Mouse (Mus musculus): ENCODE data around the gene Grin2a. TPM values are rescaled to one million over a fixed set of nuclear protein-coding genes. Genes with fewer than 3 reads are reported as not detected.

The Grin2a gene
- polyA plus RNA-seq, 1 experiment from 2014 or later: 2.9 TPM

- peaks cover 26% of the 10 kb centered on the region for H3K4me1 ChIP-seq
- H3K27me3 ChIP-seq: peaks cover 63% of the 10 kb centered on the region
- 22% methylated on average over 13 of the region's 13 CpGs for WGBS
- peak overlapping the region; percentile 45 for H3K4me3 ChIP-seq
- no peaks in the 10 kb centered on the region for H3K9me3 ChIP-seq (replicated peaks)
- H3K4me2 ChIP-seq (replicated peaks): peak overlapping the region; percentile 96
- no peak for ATAC-seq (ENCODE audit: low FRiP score)
- H3K9ac ChIP-seq: peak overlapping the region; percentile 57
- no peak overlapping the region for H3K27ac ChIP-seq
- H3K36me3 ChIP-seq: no peaks in the 10 kb centered on the region
Measured at GRCm38 (mm10) chr16:9995814-9996210, 452 bp upstream of the Grin2a start.

- H3K9me3 ChIP-seq (replicated peaks): no peaks in the 10 kb centered on the region
- H3K4me2 ChIP-seq (replicated peaks): peak overlapping the region; percentile 96
- WGBS: 0% methylated on average over 32 of the region's 51 CpGs
- H3K4me3 ChIP-seq: peak overlapping the region; percentile 45
- peak; percentile 42 for ATAC-seq (ENCODE audit: low FRiP score)
- peak overlapping the region; percentile 57 for H3K9ac ChIP-seq
- H3K27ac ChIP-seq: peak overlapping the region; percentile 40; the same call in 1 of the 2 replicates
- peaks cover 26% of the 10 kb centered on the region for H3K4me1 ChIP-seq
- H3K36me3 ChIP-seq: no peaks in the 10 kb centered on the region
- H3K27me3 ChIP-seq: peaks cover 66% of the 10 kb centered on the region
Measured at GRCm38 (mm10) chr16:9994041-9994950, 1.1 kb downstream of the Grin2a start.

- Histone ChIP-seq H3K9me3 (replicated peaks) (no peaks in the 10 kb centered on the region), H3K36me3 (no peaks in the 10 kb centered on the region), H3K4me3 (peak overlapping the region; percentile 45), H3K27me3 (peaks cover 66% of the 10 kb centered on the region), H3K27ac (peak overlapping the region; percentile 40; the same call in 1 of the 2 replicates), H3K4me1 (peaks cover 26% of the 10 kb centered on the region), H3K9ac (peak overlapping the region; percentile 57), H3K4me2 (replicated peaks) (peak overlapping the region; percentile 96)
- WGBS: 2% methylated on average over 39 of the region's 39 CpGs
- peak; percentile 68 for ATAC-seq (ENCODE audit: low FRiP score)
Measured at GRCm38 (mm10) chr16:9993255-9994040, 1.9 kb downstream of the Grin2a start.

GRCm38 (mm10) chr16:9992773-9993221, 2.6 kb downstream of the Grin2a start:
- no peaks in the 10 kb centered on the region for H3K36me3 ChIP-seq
- no peak overlapping the region for H3K27ac ChIP-seq
- peaks cover 66% of the 10 kb centered on the region for H3K27me3 ChIP-seq
- WGBS: 0% methylated on average over 17 of the region's 17 CpGs
- H3K9me3 ChIP-seq (replicated peaks): no peaks in the 10 kb centered on the region
- H3K4me2 ChIP-seq (replicated peaks): peak overlapping the region; percentile 96
- peaks cover 26% of the 10 kb centered on the region for H3K4me1 ChIP-seq
- no peak overlapping the region; the same call in 1 of the 2 replicates for H3K9ac ChIP-seq
- ATAC-seq (ENCODE audit: low FRiP score): peak; percentile 36; the same call in 1 of the 2 replicates
- H3K4me3 ChIP-seq: peak overlapping the region; percentile 45

GRCm38 (mm10) chr16:9992076-9992772, 3.1 kb downstream of the Grin2a start:
- peaks cover 66% of the 10 kb centered on the region for H3K27me3 ChIP-seq
- peak overlapping the region; percentile 15; the same call in 1 of the 2 replicates for H3K4me3 ChIP-seq
- peaks cover 26% of the 10 kb centered on the region for H3K4me1 ChIP-seq
- H3K9ac ChIP-seq: no peak overlapping the region
- no peaks in the 10 kb centered on the region for H3K9me3 ChIP-seq (replicated peaks)
- ATAC-seq (ENCODE audit: low FRiP score): no peak
- WGBS: 20% methylated on average over 34 of the region's 34 CpGs
- H3K36me3 ChIP-seq: no peaks in the 10 kb centered on the region
- H3K27ac ChIP-seq: no peak overlapping the region
- peak overlapping the region; percentile 96 for H3K4me2 ChIP-seq (replicated peaks)

GRCm38 (mm10) chr16:9985041-9985440, 10.3 kb downstream of the Grin2a start:
- Histone ChIP-seq H3K9me3 (replicated peaks) (no peaks in the 10 kb centered on the region), H3K4me2 (replicated peaks) (no peak overlapping the region), H3K36me3 (no peaks in the 10 kb centered on the region), H3K9ac (no peak overlapping the region), H3K4me1 (no peaks in the 10 kb centered on the region), H3K27me3 (no peaks in the 10 kb centered on the region), H3K27ac (no peak overlapping the region), H3K4me3 (no peak overlapping the region)
- ATAC-seq (ENCODE audit: low FRiP score): no peak
- 69% methylated on average over 3 of the region's 3 CpGs for WGBS

- Histone ChIP-seq H3K9me3 (replicated peaks) (no peaks in the 10 kb centered on the region), H3K4me2 (replicated peaks) (no peak overlapping the region), H3K9ac (no peak overlapping the region), H3K36me3 (no peaks in the 10 kb centered on the region), H3K4me1 (no peaks in the 10 kb centered on the region), H3K27ac (no peak overlapping the region), H3K4me3 (no peak overlapping the region), H3K27me3 (no peaks in the 10 kb centered on the region)
- 56% methylated on average over 2 of the region's 2 CpGs for WGBS
- ATAC-seq (ENCODE audit: low FRiP score): no peak
Measured at GRCm38 (mm10) chr16:9980641-9981040, 14.7 kb downstream of the Grin2a start.

- ATAC-seq (ENCODE audit: low FRiP score): no peak
- Histone ChIP-seq H3K9me3 (replicated peaks) (no peaks in the 10 kb centered on the region), H3K4me1 (no peaks in the 10 kb centered on the region), H3K4me3 (no peak overlapping the region), H3K27ac (no peak overlapping the region), H3K9ac (no peak overlapping the region), H3K4me2 (replicated peaks) (no peak overlapping the region), H3K27me3 (no peaks in the 10 kb centered on the region), H3K36me3 (no peaks in the 10 kb centered on the region)
- WGBS: 81% methylated on average over 2 of the region's 2 CpGs
Measured at GRCm38 (mm10) chr16:9978173-9978572, 17.2 kb downstream of the Grin2a start.

GRCm38 (mm10) chr16:9972705-9973104, 22.7 kb downstream of the Grin2a start:
- Histone ChIP-seq H3K27me3 (no peaks in the 10 kb centered on the region), H3K36me3 (no peaks in the 10 kb centered on the region), H3K27ac (no peak overlapping the region), H3K4me1 (no peaks in the 10 kb centered on the region), H3K4me2 (replicated peaks) (no peak overlapping the region), H3K9me3 (replicated peaks) (no peaks in the 10 kb centered on the region), H3K9ac (no peak overlapping the region), H3K4me3 (no peak overlapping the region)
- WGBS: 91% methylated on average over 3 of the region's 3 CpGs
- ATAC-seq (ENCODE audit: low FRiP score): no peak

- 89% methylated on average over 6 of the region's 6 CpGs for WGBS
- no peaks in the 10 kb centered on the region for H3K9me3 ChIP-seq (replicated peaks)
- H3K9ac ChIP-seq: no peak overlapping the region
- ATAC-seq (ENCODE audit: low FRiP score): no peak
- no peak overlapping the region for H3K27ac ChIP-seq
- H3K4me3 ChIP-seq: no peak overlapping the region
- H3K36me3 ChIP-seq: no peaks in the 10 kb centered on the region
- H3K4me1 ChIP-seq: no peaks in the 10 kb centered on the region
- H3K27me3 ChIP-seq: no peaks in the 10 kb centered on the region
- no peak overlapping the region for H3K4me2 ChIP-seq (replicated peaks)
Measured at GRCm38 (mm10) chr16:9964469-9964868, 30.9 kb downstream of the Grin2a start.

- no peaks in the 10 kb centered on the region for H3K27me3 ChIP-seq
- H3K9me3 ChIP-seq (replicated peaks): no peaks in the 10 kb centered on the region
- ATAC-seq (ENCODE audit: low FRiP score): no peak
- H3K27ac ChIP-seq: no peak overlapping the region
- no peaks in the 10 kb centered on the region for H3K4me1 ChIP-seq
- no peak overlapping the region for H3K9ac ChIP-seq
- no peaks in the 10 kb centered on the region for H3K36me3 ChIP-seq
- WGBS: 65% methylated on average over 1 of the region's 1 CpGs
- no peak overlapping the region for H3K4me3 ChIP-seq
- H3K4me2 ChIP-seq (replicated peaks): no peak overlapping the region
Measured at GRCm38 (mm10) chr16:9962482-9962881, 32.9 kb downstream of the Grin2a start.

- 73% methylated on average over 1 of the region's 1 CpGs for WGBS
- Histone ChIP-seq H3K36me3 (no peaks in the 10 kb centered on the region), H3K4me3 (no peak overlapping the region), H3K27ac (no peak overlapping the region), H3K4me1 (no peaks in the 10 kb centered on the region), H3K27me3 (no peaks in the 10 kb centered on the region), H3K9me3 (replicated peaks) (no peaks in the 10 kb centered on the region), H3K9ac (no peak overlapping the region), H3K4me2 (replicated peaks) (no peak overlapping the region)
- no peak for ATAC-seq (ENCODE audit: low FRiP score)
Measured at GRCm38 (mm10) chr16:9959340-9959739, 36.0 kb downstream of the Grin2a start.
